Mouse (Mus musculus) forebrain, embryonic 12.5 days (tissue): ENCODE results near the gene Gm21987. TPM values are rescaled to one million over a fixed set of nuclear protein-coding genes. Genes with fewer than 3 reads are reported as not detected.
A peak's percentile ranks its signal among the peaks of the same experiment; 100 is the strongest.

Source experiments
- ATAC-seq: fragments of 200-750 bp; cut with Nextera tagmentation; 2 replicates; pipeline ENCODE4 v1.8.0; 2017; ENCODE audit warnings: moderate TSS enrichment; ENCODE audit not compliant: low FRiP score
- H3K27ac ChIP-seq: fragments of 300-500 bp; sonication (generic); 2 replicates; pipeline ENCODE4 v1.5.1; 2016; ENCODE audit warnings: mild to moderate bottlenecking
- H3K27me3 ChIP-seq: fragments of 300-500 bp; sonication (generic); 2 replicates; pipeline ENCODE4 v1.6.1; 2016; ENCODE audit warnings: mild to moderate bottlenecking
- H3K36me3 ChIP-seq: fragments of 300-500 bp; sonication (generic); replicated peaks from 2 replicates; pipeline ENCODE4 v1.6.1; 2016; ENCODE audit warnings: mild to moderate bottlenecking
- H3K4me1 ChIP-seq: fragments of 300-500 bp; sonication (generic); 2 replicates; pipeline ENCODE4 v1.6.1; 2016
- H3K4me2 ChIP-seq: fragments of 300-500 bp; sonication (generic); 2 replicates; pipeline ENCODE4 v1.6.1; 2016; ENCODE audit warnings: mild to moderate bottlenecking, moderate library complexity
- H3K4me3 ChIP-seq: fragments of 300-500 bp; sonication (generic); replicated peaks from 2 replicates; pipeline ENCODE4 v1.5.1; 2016; ENCODE audit warnings: mild to moderate bottlenecking
- H3K9ac ChIP-seq: fragments of 300-500 bp; sonication (generic); 2 replicates; pipeline ENCODE4 v1.6.1; 2016; ENCODE audit warnings: mild to moderate bottlenecking
- H3K9me3 ChIP-seq: fragments of 300-500 bp; sonication (generic); 2 replicates; pipeline ENCODE4 v1.6.1; 2016
- WGBS: fragments of 180-500 bp; shearing (Covaris S2); methylation state at CpG from one replicate; pipeline ENCODE4 v1.1.7; 2016; 5-methylcytosine and 5-hydroxymethylcytosine counted together
- polyA plus RNA-seq: library from polyadenylated mRNA; unstranded; fragments of >200 nt; fragmentation: Nextera tagmentation; extraction: Ambion mirVana; gene quantifications from 2 replicates; pipeline ENCODE4 v1.2.1, GENCODE M21; 2016

Gm21987 gene
- polyA plus RNA-seq, result not detected in 2 replicates

DNA sequence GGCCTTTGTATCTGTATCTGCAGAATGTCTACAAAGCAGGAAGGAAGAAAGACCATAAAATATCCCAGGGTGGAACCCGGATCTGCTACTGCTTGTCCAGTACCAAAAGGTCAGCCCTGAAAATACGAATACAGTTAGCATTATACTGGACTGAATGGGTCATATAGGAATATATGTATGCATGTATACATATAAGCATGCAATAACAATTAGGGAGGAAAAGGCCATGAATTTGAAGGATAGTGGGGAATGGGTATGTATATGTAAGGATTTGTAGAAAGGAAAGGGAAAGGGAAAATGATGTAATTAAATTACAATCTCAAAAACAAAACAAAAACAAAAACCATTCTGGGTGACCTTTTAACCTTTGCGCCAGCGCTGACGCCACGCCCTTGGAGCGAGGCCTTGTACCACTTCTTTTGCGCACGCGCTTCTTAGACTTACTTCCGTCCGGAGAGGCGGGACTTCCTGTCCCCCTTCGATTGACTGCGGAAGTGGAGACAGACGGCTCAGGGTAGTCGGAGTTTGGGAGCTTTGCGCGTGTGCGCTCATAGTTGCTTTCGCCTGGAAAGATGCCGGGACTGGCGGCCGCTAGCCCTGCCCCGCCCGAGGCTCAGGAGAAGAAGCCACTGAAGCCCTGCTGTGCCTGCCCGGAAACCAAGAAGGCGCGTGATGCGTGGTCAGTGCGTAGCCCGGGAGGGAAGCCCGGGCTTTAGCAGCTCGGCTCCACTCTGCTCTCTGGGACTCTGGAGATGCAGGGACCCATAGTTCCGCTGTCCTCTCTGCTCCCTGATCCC, at the start of gene Gm21987, which contains the start of gene Cox17:
TSS of gene Gm21987 (plus strand) at position 512 of the 797 bp plus-strand sequence.
TSS of gene Cox17 (plus strand) at position 463 of the 797 bp plus-strand sequence.
- peak; percentile 97 for ATAC-seq
- Histone ChIP-seq H3K36me3 (peaks cover 27% of the 10 kb centered on the region), H3K4me2 (peak within 1 kb of the TSS; percentile 65), H3K9me3 (no peaks in the 10 kb centered on the region), H3K27ac (peak within 1 kb of the TSS; percentile 85), H3K4me3 (peak within 1 kb of the TSS; percentile 80), H3K27me3 (no peaks in the 10 kb centered on the region), H3K9ac (peak within 1 kb of the TSS; percentile 80), H3K4me1 (peaks cover 14% of the 10 kb centered on the region)
- WGBS, result 2% methylated on average over 35 of the region's 35 CpGs

DNA sequence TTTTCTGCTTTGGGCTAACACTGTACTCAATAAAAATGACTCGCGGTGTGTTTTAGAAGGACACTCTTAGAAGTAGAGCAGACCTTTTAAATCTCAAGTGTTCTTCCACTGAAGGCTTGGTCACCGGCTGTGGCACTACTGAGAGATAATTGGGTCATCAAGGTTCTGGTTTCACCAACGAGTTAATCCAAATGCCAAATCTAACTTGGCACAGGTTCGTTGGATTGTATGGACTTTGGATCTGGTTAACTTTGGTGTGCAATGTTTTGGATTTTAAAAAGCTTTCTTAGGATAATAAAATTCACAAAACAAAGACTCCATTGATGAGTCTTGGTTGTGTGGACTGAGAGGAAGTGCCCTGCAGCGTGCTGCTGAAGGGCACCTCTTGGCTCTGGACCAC, 48.4 kb upstream of the Gm21987 start:
- 89% methylated on average over 6 of the region's 6 CpGs for WGBS
- H3K27ac ChIP-seq, result no peak overlapping the region
- H3K27me3 ChIP-seq, result no peaks in the 10 kb centered on the region
- no peak overlapping the region for H3K9ac ChIP-seq
- H3K36me3 ChIP-seq, result no peaks in the 10 kb centered on the region
- H3K4me2 ChIP-seq, result no peak overlapping the region
- no peak overlapping the region for H3K4me3 ChIP-seq
- no peak for ATAC-seq
- no peaks in the 10 kb centered on the region for H3K4me1 ChIP-seq
- H3K9me3 ChIP-seq, result no peaks in the 10 kb centered on the region

- Histone ChIP-seq H3K4me2 (no peak overlapping the region), H3K4me3 (no peak overlapping the region), H3K36me3 (no peaks in the 10 kb centered on the region), H3K4me1 (peaks cover 9% of the 10 kb centered on the region; the same call in 1 of the 2 replicates), H3K9me3 (no peaks in the 10 kb centered on the region), H3K27me3 (no peaks in the 10 kb centered on the region), H3K9ac (no peak overlapping the region), H3K27ac (no peak overlapping the region)
- no peak for ATAC-seq
- whole genome bisulfite sequencing, result 95% methylated on average over 13 of the region's 13 CpGs
Observed at GRCm38 (mm10) chr16:38302367-38302766, 44.5 kb upstream of the Gm21987 start.

- ATAC-seq, result no peak
- 82% methylated on average over 17 of the region's 17 CpGs for WGBS
- H3K4me1 ChIP-seq, result peaks cover 9% of the 10 kb centered on the region; the same call in 1 of the 2 replicates
Observed at GRCm38 (mm10) chr16:38304460-38305194, 42.2 kb upstream of the Gm21987 start.

DNA sequence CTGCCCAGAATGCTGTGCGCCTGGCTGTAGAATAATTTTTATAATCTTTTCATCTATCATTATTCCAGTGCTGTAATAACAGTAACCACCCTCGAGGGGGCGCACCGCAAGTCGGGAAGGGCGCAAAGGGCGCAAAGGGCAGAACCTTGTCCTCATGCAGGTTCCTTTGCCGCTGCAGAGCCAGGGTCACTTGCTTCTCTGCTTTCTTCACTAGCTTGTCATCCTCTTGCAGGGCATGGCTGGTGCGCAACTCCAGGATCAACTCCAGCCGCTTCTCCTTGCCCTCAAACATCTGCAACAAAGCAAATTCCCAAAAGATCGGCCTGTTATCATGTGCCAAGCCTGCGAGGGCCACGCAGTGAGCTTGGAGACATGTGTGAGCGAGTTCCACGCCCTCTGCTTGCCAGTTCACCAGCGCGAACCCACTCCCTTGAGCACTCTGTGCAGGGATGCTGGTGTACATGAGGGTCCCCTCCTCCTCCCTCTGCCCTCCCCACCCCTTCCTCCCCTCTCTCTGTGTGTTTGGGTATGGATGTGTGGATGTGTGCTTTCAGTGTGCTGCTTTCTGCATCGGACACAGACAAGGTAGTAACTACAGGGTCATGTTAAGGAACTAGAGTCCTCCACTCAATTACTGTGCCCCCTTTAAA, 40.1 kb upstream of the Gm21987 start:
- no peak overlapping the region for H3K27ac ChIP-seq
- no peak for ATAC-seq
- 51% methylated on average over 18 of the region's 18 CpGs for WGBS

More at GRCm38 (mm10) chr16:38304460-38305194, 42.2 kb upstream of the Gm21987 start:
- Histone ChIP-seq H3K36me3 (no peaks in the 10 kb centered on the region), H3K9ac (no peak overlapping the region; the same call in 1 of the 2 replicates), H3K9me3 (no peaks in the 10 kb centered on the region), H3K27ac (no peak overlapping the region), H3K4me2 (no peak overlapping the region), H3K4me3 (no peak overlapping the region), H3K27me3 (no peaks in the 10 kb centered on the region)

GRCm38 (mm10) chr16:38307221-38307605, 39.6 kb upstream of the Gm21987 start:
- Histone ChIP-seq H3K4me3 (no peak overlapping the region), H3K27me3 (no peaks in the 10 kb centered on the region), H3K9ac (no peak overlapping the region), H3K9me3 (no peaks in the 10 kb centered on the region), H3K36me3 (no peaks in the 10 kb centered on the region), H3K27ac (no peak overlapping the region), H3K4me2 (no peak overlapping the region), H3K4me1 (peaks cover 9% of the 10 kb centered on the region; the same call in 1 of the 2 replicates)
- WGBS, result 47% methylated on average over 5 of the region's 5 CpGs
- ATAC-seq, result no peak

More for the DNA sequence above, 40.1 kb upstream of the Gm21987 start:
- H3K36me3 ChIP-seq, result no peaks in the 10 kb centered on the region
- H3K9me3 ChIP-seq, result no peaks in the 10 kb centered on the region
- H3K4me2 ChIP-seq, result no peak overlapping the region
- no peaks in the 10 kb centered on the region for H3K27me3 ChIP-seq
- no peak overlapping the region for H3K4me3 ChIP-seq
- H3K4me1 ChIP-seq, result peaks cover 9% of the 10 kb centered on the region; the same call in 1 of the 2 replicates
- H3K9ac ChIP-seq, result no peak overlapping the region

DNA sequence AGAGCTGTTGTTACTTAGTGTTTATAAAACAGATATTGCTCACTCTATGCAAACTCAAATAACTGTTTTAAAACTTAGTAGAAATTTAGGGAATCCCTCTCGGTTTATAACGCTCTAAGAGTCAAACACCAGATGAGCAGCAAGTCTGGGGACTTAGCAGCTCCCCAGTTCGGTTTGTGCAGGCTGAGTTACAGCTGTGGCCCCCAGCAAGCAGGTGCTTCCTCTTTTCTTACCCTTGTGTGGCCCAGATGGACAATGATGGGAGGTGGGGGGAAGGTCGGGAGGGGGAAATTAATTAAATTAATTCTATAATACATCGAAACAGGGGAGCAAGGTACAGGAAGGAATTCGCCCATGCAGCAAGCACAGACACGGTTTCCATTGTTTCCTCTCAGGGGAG, 39.2 kb upstream of the Gm21987 start:
- H3K27ac ChIP-seq, result no peak overlapping the region
- no peak for ATAC-seq

GRCm38 (mm10) chr16:38308195-38308594, 38.6 kb upstream of the Gm21987 start:
- H3K27ac ChIP-seq, result no peak overlapping the region

More for the DNA sequence above, 39.2 kb upstream of the Gm21987 start:
- Histone ChIP-seq H3K4me2 (no peak overlapping the region), H3K4me1 (peaks cover 9% of the 10 kb centered on the region; the same call in 1 of the 2 replicates), H3K4me3 (no peak overlapping the region), H3K9ac (no peak overlapping the region), H3K9me3 (no peaks in the 10 kb centered on the region), H3K36me3 (no peaks in the 10 kb centered on the region), H3K27me3 (no peaks in the 10 kb centered on the region)
- 46% methylated on average over 7 of the region's 7 CpGs for WGBS

GRCm38 (mm10) chr16:38318492-38318891, 28.3 kb upstream of the Gm21987 start:
- WGBS, result 79% methylated on average over 9 of the region's 9 CpGs

More at GRCm38 (mm10) chr16:38308195-38308594, 38.6 kb upstream of the Gm21987 start:
- 79% methylated on average over 11 of the region's 11 CpGs for WGBS
- H3K9me3 ChIP-seq, result no peaks in the 10 kb centered on the region
- peaks cover 9% of the 10 kb centered on the region; the same call in 1 of the 2 replicates for H3K4me1 ChIP-seq
- H3K4me2 ChIP-seq, result no peak overlapping the region
- no peak overlapping the region for H3K4me3 ChIP-seq
- H3K9ac ChIP-seq, result no peak overlapping the region
- no peaks in the 10 kb centered on the region for H3K36me3 ChIP-seq
- no peak for ATAC-seq
- H3K27me3 ChIP-seq, result no peaks in the 10 kb centered on the region

DNA sequence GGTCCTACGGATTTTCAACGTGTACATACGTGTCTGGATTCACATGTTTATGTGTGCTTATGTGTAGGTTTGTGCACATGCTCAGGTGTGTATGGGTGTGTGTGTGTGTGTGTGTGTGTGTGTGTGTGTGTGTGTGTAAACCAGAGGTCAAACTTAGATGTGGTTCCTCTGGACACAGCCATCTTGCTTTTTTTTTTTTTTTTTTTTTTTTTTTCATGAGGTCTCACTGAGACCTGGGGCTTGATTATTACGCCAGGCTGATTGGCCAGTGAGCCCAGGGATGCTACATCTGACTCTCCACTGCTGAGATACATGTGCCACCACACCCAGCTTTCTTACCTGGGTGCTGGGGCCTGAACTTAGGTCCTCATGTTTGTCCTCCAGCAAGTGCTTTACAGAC, 27.8 kb upstream of the Gm21987 start:
- Histone ChIP-seq H3K4me3 (no peak overlapping the region), H3K4me1 (no peaks in the 10 kb centered on the region; the same call in 1 of the 2 replicates), H3K27me3 (no peaks in the 10 kb centered on the region), H3K27ac (no peak overlapping the region), H3K4me2 (no peak overlapping the region), H3K36me3 (no peaks in the 10 kb centered on the region), H3K9ac (no peak overlapping the region), H3K9me3 (no peaks in the 10 kb centered on the region)
- 83% methylated on average over 4 of the region's 4 CpGs for WGBS
- ATAC-seq, result no peak

More at GRCm38 (mm10) chr16:38318492-38318891, 28.3 kb upstream of the Gm21987 start:
- H3K36me3 ChIP-seq, result no peaks in the 10 kb centered on the region
- H3K4me2 ChIP-seq, result no peak overlapping the region
- no peak for ATAC-seq
- no peaks in the 10 kb centered on the region for H3K9me3 ChIP-seq
- no peaks in the 10 kb centered on the region for H3K27me3 ChIP-seq
- no peak overlapping the region for H3K27ac ChIP-seq
- H3K9ac ChIP-seq, result no peak overlapping the region
- no peaks in the 10 kb centered on the region; the same call in 1 of the 2 replicates for H3K4me1 ChIP-seq
- H3K4me3 ChIP-seq, result no peak overlapping the region

- Histone ChIP-seq H3K9ac (0 out of 2 replicates have a peak overlapping the region, but pooled peaks have one; percentile 42), H3K27ac (no peak overlapping the region), H3K4me1 (no peaks in the 10 kb centered on the region; the same call in 1 of the 2 replicates), H3K4me2 (peak overlapping the region; percentile 50), H3K27me3 (no peaks in the 10 kb centered on the region), H3K4me3 (peak overlapping the region; percentile 20; the same call in 1 of the 2 replicates), H3K36me3 (no peaks in the 10 kb centered on the region), H3K9me3 (no peaks in the 10 kb centered on the region)
- peak; percentile 77 for ATAC-seq
- WGBS, result 26% methylated on average over 17 of the region's 17 CpGs
Observed at GRCm38 (mm10) chr16:38321452-38321935, 25.3 kb upstream of the Gm21987 start.
